Mouse (Mus musculus) liver, postnatal 0 days (tissue): ENCODE results near the gene Scyl1. TPM values are rescaled to one million over a fixed set of nuclear protein-coding genes. Genes with fewer than 3 reads are reported as not detected.

Experiments
- ATAC-seq: fragments of 200-750 bp; cut with Nextera tagmentation; 2 replicates; pipeline ENCODE4 v1.8.0; 2017; ENCODE audit warnings: mild to moderate bottlenecking, moderate library complexity
- DNase-seq: peaks from one replicate; pipeline ENCODE4 v3.0.0-alpha.2; 2016
- H3K27ac ChIP-seq: fragments of 300-500 bp; sonication (generic); 2 replicates; pipeline ENCODE4 v1.5.1; 2014; ENCODE audit warnings: antibody characterized with exemption, moderate library complexity, mild to moderate bottlenecking, low read depth
- H3K27me3 ChIP-seq: fragments of 300-500 bp; sonication (generic); 2 replicates; pipeline ENCODE4 v1.6.1; 2014; ENCODE audit warnings: low read length, control low read depth, mixed read lengths; ENCODE audit not compliant: insufficient read depth
- H3K36me3 ChIP-seq: fragments of 300-500 bp; sonication (generic); replicated peaks from 2 replicates; pipeline ENCODE4 v1.6.1; 2014; ENCODE audit warnings: mild to moderate bottlenecking, control low read depth, low read length, moderate library complexity, mixed read lengths; ENCODE audit not compliant: insufficient read depth
- H3K4me1 ChIP-seq: fragments of 300-500 bp; sonication (generic); 2 replicates; pipeline ENCODE4 v1.6.1; 2014; ENCODE audit warnings: antibody characterized with exemption, mild to moderate bottlenecking, control low read depth; ENCODE audit not compliant: insufficient read depth
- H3K4me2 ChIP-seq: fragments of 300-500 bp; sonication (generic); 2 replicates; pipeline ENCODE4 v1.6.1; 2014; ENCODE audit warnings: low read depth, mild to moderate bottlenecking, low read length, moderate library complexity, mixed read lengths
- H3K4me3 ChIP-seq: fragments of 300-500 bp; sonication (generic); 2 replicates; pipeline ENCODE4 v1.5.1; 2014; ENCODE audit warnings: low read depth, low read length
- H3K9ac ChIP-seq: fragments of 300-500 bp; sonication (generic); replicated peaks from 2 replicates; pipeline ENCODE4 v1.6.1; 2014; ENCODE audit warnings: mild to moderate bottlenecking, moderate library complexity
- H3K9me3 ChIP-seq: fragments of 300-500 bp; sonication (generic); 2 replicates; pipeline ENCODE4 v1.6.1; 2016; ENCODE audit warnings: mild to moderate bottlenecking, control low read depth, low read length, mixed read lengths
- CTCF ChIP-seq: sonication (generic); IDR thresholded peaks from 2 replicates; pipeline ENCODE4 v1.5.1; 2016; ENCODE audit warnings: antibody characterized with exemption, low read depth
- EP300 ChIP-seq: IDR thresholded peaks from 2 replicates; pipeline ENCODE4 v1.6.1; 2016; ENCODE audit warnings: antibody characterized with exemption, low read depth, mild to moderate bottlenecking
- WGBS: fragments of 180-500 bp; shearing (Covaris S2); extraction: QIAGEN DNeasy Blood & Tissue Kit; methylation state at CpG from one replicate; pipeline ENCODE4 v1.1.7; 2014; ENCODE audit not compliant: insufficient replicate concordance; 5-methylcytosine and 5-hydroxymethylcytosine counted together
- polyA plus RNA-seq: library from polyadenylated mRNA; unstranded; fragments of >200 nt; fragmentation: Nextera tagmentation; extraction: Ambion mirVana; gene quantifications from 2 replicates; pipeline ENCODE4 v1.2.1, GENCODE M21; 2015

Scyl1 gene
- polyA plus RNA-seq, 1 experiment from 2014 or later, result 16.9 TPM

DNA sequence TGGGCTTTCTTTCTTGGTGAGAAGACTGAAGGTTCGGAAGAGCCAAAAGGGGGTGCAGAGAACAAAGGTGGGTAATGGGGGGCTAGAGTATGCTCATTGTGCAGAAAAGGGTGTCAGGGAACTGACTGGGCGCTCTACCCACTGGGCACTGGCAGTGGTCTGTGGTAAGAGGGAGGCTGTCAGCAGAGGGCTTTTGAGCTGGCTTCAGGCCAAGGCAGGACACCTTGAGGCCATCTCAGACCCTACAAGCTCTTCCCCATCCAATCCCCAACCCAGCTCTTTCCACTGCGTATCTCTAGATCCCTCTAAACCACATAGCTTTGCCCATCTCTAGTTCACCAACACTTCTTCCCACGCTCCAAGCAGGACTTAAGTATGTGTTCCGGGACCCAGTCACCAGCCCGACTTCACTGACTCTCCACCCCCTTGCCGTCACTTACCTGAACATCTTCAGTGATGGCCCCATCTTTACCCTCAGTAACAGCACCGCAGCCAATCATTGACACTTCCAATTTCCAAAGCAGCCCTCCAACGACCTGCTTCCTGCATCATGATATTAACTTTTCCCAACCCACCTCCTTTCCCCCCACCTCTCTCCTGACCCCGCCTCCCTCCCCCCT is 13.8 kb upstream of the Scyl1 start:
- Histone ChIP-seq H3K9me3 (no peaks in the 10 kb centered on the region), H3K27me3 (no peaks in the 10 kb centered on the region), H3K9ac (no peak overlapping the region), H3K4me1 (no peaks in the 10 kb centered on the region), H3K36me3 (no peaks in the 10 kb centered on the region), H3K4me2 (no peak overlapping the region), H3K27ac (no peak overlapping the region), H3K4me3 (no peak overlapping the region)
- no peak for DNase-seq
- TF ChIP-seq CTCF, result no peak
- no peak for ATAC-seq
- 68% methylated on average over 10 of the region's 10 CpGs for WGBS

DNA sequence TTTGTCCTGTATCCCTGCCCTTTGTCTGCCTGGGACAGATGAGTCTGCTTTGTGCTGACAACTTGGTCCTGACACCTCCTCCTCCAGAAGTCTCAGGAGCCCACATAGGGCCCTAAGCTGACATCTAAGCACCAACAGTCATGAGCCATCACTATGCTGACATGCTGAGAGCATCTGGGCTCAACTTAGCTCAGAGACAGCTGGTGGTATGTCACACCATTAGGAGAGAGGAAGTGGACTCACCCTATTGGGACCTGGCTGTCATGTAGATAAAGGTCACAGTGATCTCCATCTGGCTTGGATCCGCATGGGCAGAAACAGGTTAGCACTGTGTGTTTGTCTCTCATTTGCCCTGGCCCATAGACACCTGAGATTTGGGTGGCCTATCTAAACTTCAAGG is 10.9 kb upstream of the Scyl1 start:
- H3K27me3 ChIP-seq, result no peaks in the 10 kb centered on the region
- H3K9me3 ChIP-seq, result no peaks in the 10 kb centered on the region
- no peaks in the 10 kb centered on the region for H3K4me1 ChIP-seq
- no peak overlapping the region for H3K4me3 ChIP-seq
- no peak for ATAC-seq
- no peak for TF ChIP-seq EP300
- TF ChIP-seq CTCF, result no peak
- 56% methylated on average over 1 of the region's 1 CpGs for WGBS
- DNase-seq, result no peak
- no peak overlapping the region for H3K27ac ChIP-seq
- no peak overlapping the region for H3K9ac ChIP-seq
- no peak overlapping the region for H3K4me2 ChIP-seq
- no peaks in the 10 kb centered on the region for H3K36me3 ChIP-seq

DNA sequence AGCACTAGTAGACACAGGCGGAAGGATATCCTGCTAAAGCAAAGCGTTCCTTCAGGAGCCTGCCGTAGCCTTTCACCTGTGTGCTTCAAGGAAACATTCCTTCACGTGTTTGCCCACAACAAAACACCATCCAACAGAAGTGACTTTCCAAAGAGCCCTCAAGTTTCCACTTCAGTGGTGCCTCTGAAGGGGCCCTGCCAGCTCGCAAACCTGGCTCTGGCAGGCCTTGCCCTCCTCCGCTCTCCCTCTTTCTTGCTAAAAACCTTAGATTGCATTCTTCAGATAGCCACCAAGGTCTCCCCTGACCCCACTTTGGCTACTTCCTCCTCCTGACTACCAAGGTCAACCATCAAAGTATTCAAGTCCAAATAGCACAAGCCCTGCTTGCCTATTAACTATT is 10.3 kb upstream of the Scyl1 start:
- Histone ChIP-seq H3K4me2 (no peak overlapping the region), H3K4me1 (no peaks in the 10 kb centered on the region), H3K4me3 (no peak overlapping the region), H3K36me3 (no peaks in the 10 kb centered on the region), H3K9ac (no peak overlapping the region), H3K27me3 (no peaks in the 10 kb centered on the region), H3K9me3 (no peaks in the 10 kb centered on the region), H3K27ac (no peak overlapping the region)
- DNase-seq (no peak), ATAC-seq (no peak)
- 87% methylated on average over 6 of the region's 6 CpGs for WGBS
- TF ChIP-seq CTCF, result no peak
- TF ChIP-seq EP300, result no peak

DNA sequence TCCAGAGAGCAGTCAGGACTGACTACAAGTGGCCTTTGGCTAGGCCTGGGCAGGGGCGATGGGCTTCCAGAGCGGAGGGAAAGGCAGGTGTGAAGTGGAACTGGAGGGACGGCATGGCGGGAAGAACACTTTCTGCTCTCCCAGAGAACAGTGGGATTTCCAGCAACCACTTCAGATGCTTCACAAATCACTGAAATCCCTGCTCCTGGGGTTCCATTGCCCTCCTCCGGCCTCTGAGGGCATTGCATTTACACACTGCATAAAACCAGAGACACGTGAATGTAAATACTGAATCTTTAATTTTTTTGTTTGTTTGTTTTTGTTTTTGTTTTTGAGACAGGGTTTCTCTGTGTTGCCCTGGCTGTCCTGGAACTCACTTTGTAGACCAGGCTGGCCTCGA is 9.0 kb upstream of the Scyl1 start:
- peak; percentile 62 for TF ChIP-seq CTCF
- no peak for TF ChIP-seq EP300
- no peak overlapping the region for H3K27ac ChIP-seq
- H3K4me1 ChIP-seq, result no peaks in the 10 kb centered on the region
- no peaks in the 10 kb centered on the region for H3K9me3 ChIP-seq
- no peak overlapping the region for H3K4me2 ChIP-seq
- ATAC-seq (no peak), DNase-seq (no peak)
- no peaks in the 10 kb centered on the region for H3K27me3 ChIP-seq
- WGBS, result 72% methylated on average over 7 of the region's 7 CpGs
- H3K4me3 ChIP-seq, result no peak overlapping the region
- no peak overlapping the region for H3K9ac ChIP-seq
- no peaks in the 10 kb centered on the region for H3K36me3 ChIP-seq

DNA sequence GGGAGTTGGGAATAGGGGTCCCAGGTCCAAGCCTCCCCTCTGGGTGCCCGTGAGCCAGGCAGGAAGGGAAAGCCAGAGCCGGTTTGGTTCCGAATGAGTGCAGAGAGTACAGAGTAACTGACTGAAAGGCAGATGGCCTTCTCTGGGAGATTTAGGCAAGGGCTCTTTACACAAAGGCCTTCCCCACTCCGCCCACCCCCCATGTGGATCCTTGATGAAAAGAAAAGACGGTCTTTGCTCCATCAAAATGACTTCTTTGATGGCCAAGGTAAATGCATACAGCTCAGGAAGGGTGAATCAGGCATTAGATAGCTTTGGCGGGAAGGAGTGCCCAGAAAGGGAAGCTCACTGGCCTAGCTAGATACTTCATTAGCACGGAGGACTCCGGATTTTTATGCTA is 7.1 kb upstream of the Scyl1 start:
- no peak overlapping the region for H3K9ac ChIP-seq
- H3K4me1 ChIP-seq, result no peaks in the 10 kb centered on the region

DNA sequence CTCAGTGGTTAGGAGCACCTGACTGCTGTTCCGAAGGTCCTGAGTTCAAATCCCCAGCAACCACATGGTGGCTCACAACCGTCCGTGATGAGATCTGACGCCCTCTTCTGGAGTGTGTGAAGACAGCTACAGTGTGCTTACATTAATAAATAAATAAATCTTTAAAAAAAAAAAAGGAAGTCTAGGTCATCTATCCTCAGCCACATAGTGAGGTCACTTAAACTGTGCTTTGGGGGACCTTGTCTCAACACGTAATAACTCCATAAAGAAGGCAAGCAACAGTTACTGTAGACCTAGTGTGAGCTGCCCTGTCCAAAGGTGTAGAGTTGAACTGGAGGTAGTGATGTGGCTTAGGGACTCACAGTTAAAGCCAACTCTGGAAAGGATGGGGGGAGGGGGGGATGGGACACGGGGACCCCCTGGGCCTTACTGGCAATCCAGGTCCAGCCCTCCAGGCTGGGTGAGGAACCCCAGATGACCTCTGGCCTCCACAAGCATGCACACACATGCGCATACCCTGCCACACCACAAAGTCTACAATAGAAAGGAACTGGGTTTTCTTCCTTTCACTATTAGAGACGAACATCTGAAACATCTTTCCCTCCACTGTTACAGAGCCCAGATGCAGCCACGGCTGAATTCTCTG is 6.3 kb upstream of the Scyl1 start:
- Histone ChIP-seq H3K4me2 (no peak overlapping the region), H3K9ac (no peak overlapping the region), H3K4me3 (no peak overlapping the region), H3K9me3 (no peaks in the 10 kb centered on the region), H3K27ac (no peak overlapping the region), H3K36me3 (no peaks in the 10 kb centered on the region), H3K4me1 (no peaks in the 10 kb centered on the region), H3K27me3 (no peaks in the 10 kb centered on the region)
- DNase-seq (no peak), ATAC-seq (no peak)
- no peak for TF ChIP-seq EP300
- TF ChIP-seq CTCF, result no peak
- 61% methylated on average over 9 of the region's 9 CpGs for WGBS

More for the DNA sequence above, 7.1 kb upstream of the Scyl1 start:
- DNase-seq (no peak), ATAC-seq (no peak)
- no peaks in the 10 kb centered on the region for H3K9me3 ChIP-seq
- TF ChIP-seq EP300 (no peak), CTCF (no peak)
- WGBS, result 76% methylated on average over 8 of the region's 8 CpGs
- no peak overlapping the region for H3K27ac ChIP-seq
- H3K27me3 ChIP-seq, result no peaks in the 10 kb centered on the region
- H3K36me3 ChIP-seq, result no peaks in the 10 kb centered on the region
- no peak overlapping the region for H3K4me2 ChIP-seq
- H3K4me3 ChIP-seq, result no peak overlapping the region

DNA sequence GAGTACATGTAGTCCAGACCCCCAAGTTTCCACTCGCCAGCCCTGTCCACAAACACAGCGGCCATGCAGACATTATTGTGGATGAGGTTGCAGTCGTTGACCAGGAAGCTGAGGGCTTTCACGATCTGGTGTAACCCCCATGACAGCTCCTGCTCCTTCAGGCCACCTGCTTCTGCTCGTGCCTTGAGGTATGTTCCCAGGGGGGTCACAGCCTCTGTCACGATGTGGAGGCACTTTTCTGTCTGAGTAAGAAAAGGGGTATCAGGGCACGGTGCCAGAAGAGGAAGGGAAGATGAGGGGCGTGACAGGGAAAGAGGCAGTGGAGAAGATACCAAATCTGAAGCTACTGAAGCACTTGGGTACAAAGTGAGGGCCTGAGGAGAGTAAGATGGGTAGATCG is 908 bp downstream of the Scyl1 start:
- Histone ChIP-seq H3K36me3 (peaks cover 24% of the 10 kb centered on the region), H3K4me2 (peak overlapping the region; percentile 92), H3K4me3 (peak overlapping the region; percentile 76), H3K9ac (peak overlapping the region; percentile 84), H3K9me3 (no peaks in the 10 kb centered on the region), H3K27me3 (no peaks in the 10 kb centered on the region), H3K4me1 (peaks cover 8% of the 10 kb centered on the region), H3K27ac (peak overlapping the region; percentile 83)
- TF ChIP-seq EP300, result no peak
- DNase-seq (no peak), ATAC-seq (no peak)
- 41% methylated on average over 9 of the region's 9 CpGs for WGBS
